Mouse (Mus musculus) cortical plate, adult 2 months (tissue): ENCODE data around the gene Gse1. TPM values are rescaled to one million over a fixed set of nuclear protein-coding genes. Genes with fewer than 3 reads are reported as not detected.

Experiments used
- H3K27ac ChIP-seq: fragments of 200-500 bp; 2 replicates; pipeline ENCODE4 v1.5.1; 2012; ENCODE audit warnings: low read length, control low read depth, inconsistent platforms; ENCODE audit not compliant: insufficient read depth
- H3K4me1 ChIP-seq: fragments of 200-500 bp; 2 replicates; pipeline ENCODE4 v1.6.1; 2011; ENCODE audit warnings: low read length; ENCODE audit not compliant: control insufficient read depth, insufficient read depth
- H3K4me3 ChIP-seq: fragments of 200-500 bp; 2 replicates; pipeline ENCODE4 v1.5.1; 2011; ENCODE audit warnings: mild to moderate bottlenecking, low read length, control low read depth; ENCODE audit not compliant: insufficient read depth
- CTCF ChIP-seq: fragments of 200-500 bp; IDR thresholded peaks from 2 replicates; pipeline ENCODE4 v1.5.1; 2011; ENCODE audit warnings: mild to moderate bottlenecking, control low read depth, low read length; ENCODE audit not compliant: insufficient read depth; ENCODE audit errors: extremely low read depth
- POLR2A ChIP-seq: fragments of 200-500 bp; IDR thresholded peaks from 2 replicates; pipeline ENCODE4 v1.6.1; 2011; ENCODE audit warnings: mild to moderate bottlenecking, low read length, control low read depth; ENCODE audit not compliant: insufficient read depth; ENCODE audit errors: extremely low read depth
- polyA plus RNA-seq: library from polyadenylated mRNA; depleted of rRNA; stranded (reverse); fragments of >200 nt; gene quantifications from 2 replicates; pipeline ENCODE4 v1.2.3, GENCODE M21; 2012

Gene Gse1
- polyA plus RNA-seq, 1 experiment = 41.0 TPM

GRCm38 (mm10) chr8:120335262-120336086 is 107.2 kb downstream of the Gse1 start:
- Histone ChIP-seq H3K4me1 (no peaks in the 10 kb centered on the region), H3K4me3 (no peak overlapping the region)
- no peak for TF ChIP-seq CTCF
- no peak for TF ChIP-seq POLR2A

GRCm38 (mm10) chr8:120336087-120336380 is 107.8 kb downstream of the Gse1 start:
- Histone ChIP-seq H3K27ac (no peak overlapping the region), H3K4me1 (no peaks in the 10 kb centered on the region), H3K4me3 (no peak overlapping the region)
- TF ChIP-seq POLR2A (no peak), CTCF (no peak)

More at GRCm38 (mm10) chr8:120335262-120336086, 107.2 kb downstream of the Gse1 start:
- H3K27ac ChIP-seq = no peak overlapping the region

DNA sequence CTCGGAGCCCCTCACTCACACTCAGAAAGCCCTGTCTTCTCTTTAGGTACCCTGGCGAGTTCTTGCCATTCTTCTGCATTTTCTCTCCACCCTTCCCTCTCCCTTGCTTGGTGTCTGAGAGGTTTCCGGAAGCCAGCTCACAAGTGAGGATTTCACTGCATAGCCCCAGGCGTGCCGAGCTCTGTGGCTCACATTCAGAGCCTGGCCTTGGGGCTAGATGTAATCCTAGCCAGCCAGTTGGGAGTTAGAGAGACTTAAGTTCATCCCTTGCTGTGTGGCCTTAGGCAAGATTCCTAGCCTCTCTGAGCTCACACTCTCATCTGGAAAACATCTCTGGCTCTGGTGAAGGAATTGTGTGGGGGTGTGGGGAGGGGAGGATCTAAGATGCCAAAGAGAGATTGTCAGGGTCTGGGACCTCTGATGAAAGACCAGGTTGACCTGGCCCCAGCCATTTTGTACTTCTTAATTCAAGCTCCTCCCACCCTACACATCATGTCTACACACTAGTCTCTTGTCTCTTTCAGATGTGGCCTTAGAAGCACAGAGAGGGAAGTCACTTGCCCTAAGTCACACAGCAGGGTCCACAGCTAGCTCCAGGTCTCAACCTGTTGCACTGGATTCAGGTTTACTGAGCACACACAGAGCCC is 108.8 kb downstream of the Gse1 start:
- Histone ChIP-seq H3K4me1 (no peaks in the 10 kb centered on the region), H3K4me3 (no peak overlapping the region), H3K27ac (no peak overlapping the region)
- no peak for TF ChIP-seq POLR2A
- no peak for TF ChIP-seq CTCF

DNA sequence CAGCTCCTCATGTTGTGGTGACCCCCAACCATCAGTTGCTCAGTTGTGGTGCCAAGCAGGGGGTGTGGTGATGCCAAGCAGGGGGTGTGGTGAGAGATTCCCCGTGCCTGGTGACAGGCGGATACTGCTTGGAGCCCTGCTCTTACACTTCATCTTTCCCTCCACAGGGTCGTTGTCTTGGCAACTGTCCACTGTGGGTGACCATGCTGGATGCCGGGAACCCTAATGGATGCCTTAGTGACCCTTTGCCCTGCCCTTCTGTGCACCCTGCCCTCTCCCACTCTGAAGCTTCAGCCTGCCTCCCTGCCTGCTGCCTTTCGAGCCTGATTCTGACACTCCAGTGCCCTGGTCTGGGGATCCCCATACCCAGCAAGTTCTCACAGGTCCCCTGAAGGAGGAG is 109.4 kb downstream of the Gse1 start:
- no peak for TF ChIP-seq POLR2A
- TF ChIP-seq CTCF = no peak
- H3K4me1 ChIP-seq = no peaks in the 10 kb centered on the region
- no peak overlapping the region for H3K27ac ChIP-seq
- no peak overlapping the region for H3K4me3 ChIP-seq

- no peaks in the 10 kb centered on the region for H3K4me1 ChIP-seq
- H3K4me3 ChIP-seq = no peak overlapping the region
- H3K27ac ChIP-seq = no peak overlapping the region
- TF ChIP-seq POLR2A = no peak
- no peak for TF ChIP-seq CTCF
Observed at GRCm38 (mm10) chr8:120338678-120339077, 110.4 kb downstream of the Gse1 start.

DNA sequence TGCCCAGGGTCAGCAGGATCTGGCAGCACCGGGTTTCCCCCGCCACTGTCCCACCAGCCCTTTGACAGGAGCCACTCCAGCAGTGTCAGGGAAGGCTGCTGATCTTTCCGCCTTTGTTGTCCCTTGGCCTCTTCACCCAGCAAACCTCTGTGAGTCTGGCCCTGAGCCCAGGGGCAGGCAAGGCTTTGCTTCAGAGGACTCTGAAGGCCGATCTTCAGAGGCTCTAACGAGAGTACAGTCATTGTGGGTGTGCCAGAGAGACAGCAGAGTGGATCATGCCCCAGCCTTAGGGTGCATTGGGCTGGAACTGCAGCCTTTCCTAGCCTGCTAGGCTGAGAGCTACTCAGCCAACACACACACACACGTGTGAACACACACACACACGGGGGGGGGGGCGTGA is 111.5 kb downstream of the Gse1 start:
- Histone ChIP-seq H3K27ac (no peak overlapping the region; the same call in 1 of the 2 replicates), H3K4me3 (no peak overlapping the region), H3K4me1 (no peaks in the 10 kb centered on the region)
- no peak for TF ChIP-seq CTCF
- TF ChIP-seq POLR2A = no peak

DNA sequence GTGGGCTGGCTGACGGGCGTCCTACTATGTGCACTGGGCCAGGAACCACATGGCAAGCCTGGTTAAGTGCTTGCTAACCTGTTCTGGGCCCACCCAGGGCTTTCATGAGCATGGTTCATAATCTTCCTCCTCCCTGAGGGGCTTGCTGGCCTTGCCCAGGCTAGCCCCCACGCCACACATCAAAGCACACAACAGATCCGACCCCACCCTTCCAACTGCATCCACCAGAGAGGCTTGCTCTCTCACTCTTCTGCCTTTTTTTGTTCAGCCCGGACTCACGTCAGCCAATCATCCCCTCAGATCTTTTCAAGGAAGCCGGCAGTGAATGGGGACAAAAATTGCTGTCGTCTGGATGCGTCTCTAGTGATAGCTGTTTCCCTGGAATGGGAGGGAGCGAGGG is 112.9 kb downstream of the Gse1 start:
- TF ChIP-seq CTCF (no peak), POLR2A (no peak)
- Histone ChIP-seq H3K27ac (no peak overlapping the region), H3K4me1 (peaks cover 2% of the 10 kb centered on the region), H3K4me3 (no peak overlapping the region)

GRCm38 (mm10) chr8:120342847-120343548 is 114.7 kb downstream of the Gse1 start:
- Histone ChIP-seq H3K27ac (no peak overlapping the region), H3K4me1 (peaks cover 4% of the 10 kb centered on the region), H3K4me3 (no peak overlapping the region)
- TF ChIP-seq CTCF (no peak), POLR2A (no peak)

- H3K4me1 ChIP-seq = peaks cover 4% of the 10 kb centered on the region
Observed at GRCm38 (mm10) chr8:120343582-120343981, 115.3 kb downstream of the Gse1 start.

More at GRCm38 (mm10) chr8:120343582-120343981, 115.3 kb downstream of the Gse1 start:
- TF ChIP-seq CTCF = no peak
- no peak for TF ChIP-seq POLR2A
- Histone ChIP-seq H3K4me3 (no peak overlapping the region), H3K27ac (no peak overlapping the region)
